16 mouse cellular contexts compared by ENCODE assay signal in the genomic region with DNA sequence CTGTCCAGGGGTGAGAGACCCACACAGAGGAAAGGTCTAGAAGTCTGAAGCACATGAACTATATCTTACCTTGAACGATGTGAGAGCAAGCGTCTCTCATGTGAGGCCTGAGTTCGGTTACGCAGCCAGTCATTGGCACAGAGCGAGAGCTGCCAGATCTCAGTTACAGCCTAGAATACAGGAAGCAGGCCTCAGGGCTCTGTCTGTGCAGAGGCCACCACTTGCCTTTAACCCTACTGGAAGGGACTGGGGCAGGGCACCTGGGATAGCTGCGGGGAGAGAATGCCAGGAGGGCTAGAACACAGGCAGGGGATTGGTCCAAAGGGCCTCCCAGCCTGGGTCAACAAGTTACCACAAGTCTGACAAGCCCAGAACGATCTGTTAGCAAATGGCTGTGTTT. TPM values are rescaled to one million over a fixed set of nuclear protein-coding genes. Genes with fewer than 3 reads are reported as not detected.
"Had no signal": no experiment of that assay in that cellular context is flagged by ENCODE, and none has a peak within 500 bp of the region (broad histone marks: within the 10 kb centered on the region; RNA-seq: fewer than 3 reads in every experiment).

No protein-coding gene starts in this region.

- H3K9ac ChIP-seq: liver, embryonic 13.5 days; liver, postnatal 0 days; lung, embryonic 15.5 days; midbrain, embryonic 12.5 days; neural tube, embryonic 13.5 days had no signal

- H3K27ac ChIP-seq: liver, embryonic 13.5 days; lung, embryonic 15.5 days; macrophage; midbrain, embryonic 12.5 days; neural tube, embryonic 13.5 days had no signal

- DNase-seq: kidney, adult 11 months; kidney, postnatal 14 days; left cerebral cortex, postnatal 4 days; liver, embryonic 13.5 days; liver, postnatal 0 days; lung, postnatal 14 days; right cerebral cortex, postnatal 14 days had no signal

- H3K4me2 ChIP-seq: liver, embryonic 13.5 days; lung, embryonic 15.5 days; midbrain, embryonic 12.5 days; neural tube, embryonic 13.5 days had no signal

- H3K27me3 ChIP-seq: liver, embryonic 13.5 days; lung, embryonic 15.5 days; midbrain, embryonic 12.5 days; neural tube, embryonic 13.5 days had no signal

- H3K9me3 ChIP-seq: liver, embryonic 13.5 days; lung, embryonic 15.5 days; midbrain, embryonic 12.5 days; neural tube, embryonic 13.5 days had no signal

- H3K4me3 ChIP-seq: liver, embryonic 13.5 days; lung, embryonic 15.5 days; megakaryocyte, embryonic 14.5 days; midbrain, embryonic 12.5 days; neural tube, embryonic 13.5 days had no signal

- H3K36me3 ChIP-seq: liver, embryonic 13.5 days; lung, embryonic 15.5 days; midbrain, embryonic 12.5 days; neural tube, embryonic 13.5 days had no signal

- ATAC-seq: liver, postnatal 0 days; midbrain, embryonic 16.5 days had no signal

RNA-seq across cellular contexts. Expression of gene Gm42791, which starts 4.9 kb away (rescaled TPM):
- polyA plus RNA-seq: large intestine, adult 2 months; limb, embryonic 14.5 days; spleen, adult 2 months had no signal
